Mouse (Mus musculus): ENCODE results near the gene Trip11.

Trip11 gene

DNA sequence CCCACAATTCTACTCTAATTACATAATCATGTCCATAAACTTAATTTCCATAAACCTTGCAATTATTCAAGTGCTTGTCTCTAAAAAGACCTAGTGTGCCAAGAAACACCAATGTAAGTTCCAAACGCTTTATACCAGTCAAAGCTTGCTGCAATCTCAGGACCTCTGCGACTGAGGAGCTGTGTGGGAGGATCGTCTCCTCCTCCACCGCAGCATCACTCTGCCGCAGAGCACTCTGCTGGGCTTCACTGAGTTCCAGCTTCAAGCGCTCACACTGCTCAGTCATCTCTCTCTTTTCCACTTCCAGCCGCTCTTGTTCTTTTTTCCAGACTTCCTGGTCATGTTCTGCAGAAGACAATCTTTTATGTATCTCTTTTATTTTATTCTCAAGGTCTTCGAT, 19.8 kb downstream of the Trip11 start:
- no peak for DNase-seq

DNA sequence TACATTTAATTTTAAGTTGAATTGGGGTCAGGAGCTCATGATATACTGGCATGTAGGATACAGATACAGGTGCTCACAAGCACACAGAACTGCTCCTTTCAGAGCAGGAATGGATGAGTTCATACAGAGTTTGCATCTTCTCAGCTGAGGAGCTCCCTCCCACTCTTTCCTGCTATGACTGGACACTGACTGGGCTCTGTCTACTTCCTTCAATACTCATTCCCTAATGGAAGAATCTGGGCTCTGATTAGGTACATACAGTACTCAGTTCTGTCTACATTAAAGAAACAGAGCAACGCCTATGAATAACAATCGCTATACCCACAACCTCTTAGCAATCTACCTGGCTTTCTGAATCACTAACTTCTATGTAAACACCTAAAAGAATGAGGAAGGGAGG, 20.2 kb downstream of the Trip11 start:
- DNase-seq: no peak

DNA sequence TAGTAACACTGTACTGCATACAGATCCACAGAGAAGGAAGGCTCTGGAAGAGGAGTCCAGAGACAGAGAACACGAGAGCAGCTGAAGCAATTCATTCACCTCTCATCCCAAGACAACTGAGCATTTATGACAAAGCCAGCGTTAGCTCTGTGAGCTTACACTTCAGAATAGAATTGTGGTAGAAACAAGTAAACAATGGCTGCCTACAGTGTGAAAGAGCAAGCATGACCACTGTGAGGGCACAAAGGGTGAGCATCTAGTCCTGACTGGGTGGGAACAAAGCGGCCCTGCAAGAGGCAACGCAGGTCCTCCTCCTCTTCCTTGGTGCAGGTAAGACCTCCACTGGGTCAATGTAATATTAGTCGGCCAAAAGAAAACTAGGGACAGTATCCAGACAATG, 22.0 kb downstream of the Trip11 start:
- DNase-seq: no peak

DNA sequence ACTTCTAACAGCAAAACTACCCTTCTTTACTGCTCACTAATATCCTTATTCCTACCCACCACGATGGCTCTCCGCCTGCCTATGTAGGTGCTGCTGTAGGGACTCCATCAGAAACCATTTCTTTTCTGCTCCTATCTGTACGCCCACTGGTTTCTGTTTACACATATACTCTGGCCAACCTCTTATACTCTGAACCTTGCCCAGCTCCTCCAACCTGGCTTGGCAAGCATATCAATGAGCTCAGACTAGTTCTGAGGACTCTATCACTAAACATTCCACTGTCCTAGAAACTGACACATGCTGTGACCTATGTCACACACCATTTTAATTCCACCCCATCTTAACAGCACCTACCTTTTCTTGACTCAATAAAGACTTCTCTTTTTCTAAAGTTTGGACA, 23.7 kb downstream of the Trip11 start:
- no peak for DNase-seq

DNA sequence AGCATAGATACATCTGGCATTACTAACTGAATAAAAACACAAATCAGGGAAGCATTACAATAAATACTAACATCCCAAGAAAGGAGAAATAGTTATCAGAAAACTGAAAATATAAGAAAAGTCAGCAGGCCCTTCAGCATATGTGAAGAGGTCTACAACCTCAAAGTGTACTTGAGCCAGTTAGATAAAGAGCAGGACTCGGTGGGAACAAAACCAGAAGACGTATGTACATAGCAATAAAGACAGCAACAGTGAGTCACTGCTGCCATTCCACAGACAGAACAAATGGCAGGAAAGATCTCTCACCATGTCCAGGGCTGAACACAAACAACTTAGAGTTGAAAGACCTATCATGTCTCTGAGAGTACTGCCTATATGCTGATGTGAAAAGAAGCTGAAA, 24.8 kb downstream of the Trip11 start:
- no peak for DNase-seq

DNA sequence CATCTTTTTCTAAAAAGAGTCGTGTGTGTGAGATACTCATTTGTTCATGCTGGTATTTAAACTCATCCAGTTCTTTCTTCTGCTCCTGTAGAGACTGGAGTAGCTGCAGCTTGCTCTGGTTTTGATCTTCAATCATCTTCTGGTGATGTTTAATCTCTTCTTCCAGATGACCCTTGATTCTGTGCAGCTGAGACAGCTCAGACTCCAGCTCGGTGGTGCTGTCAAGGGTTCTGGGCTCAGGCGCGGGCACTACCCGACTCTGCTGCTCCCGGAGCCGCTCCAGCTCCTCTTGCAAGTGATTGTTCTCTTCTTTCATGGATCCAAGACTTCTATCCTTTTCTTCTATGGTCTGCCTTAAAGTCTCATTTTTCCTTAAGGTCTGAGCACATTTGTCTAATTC, 28.1 kb downstream of the Trip11 start:
- no peak for DNase-seq

DNA sequence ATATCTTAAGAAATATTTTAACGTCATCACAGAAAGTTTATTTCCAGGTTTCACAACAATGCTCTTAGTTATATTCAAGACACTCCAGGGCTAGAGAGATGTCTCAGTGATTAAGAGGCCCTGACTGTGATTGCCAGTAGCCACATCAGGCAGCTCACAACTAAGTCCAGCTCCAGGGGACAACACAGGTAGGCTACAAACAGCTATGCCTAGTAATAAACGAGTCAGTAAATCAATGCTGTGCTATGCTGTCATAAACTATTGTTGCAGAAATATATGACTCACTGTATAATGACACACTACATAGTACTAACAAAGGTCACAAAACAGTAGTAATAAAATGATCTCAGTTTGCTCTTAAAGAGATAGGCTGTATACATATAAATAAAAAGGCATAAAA, 36.7 kb downstream of the Trip11 start:
- no peak for DNase-seq

DNA sequence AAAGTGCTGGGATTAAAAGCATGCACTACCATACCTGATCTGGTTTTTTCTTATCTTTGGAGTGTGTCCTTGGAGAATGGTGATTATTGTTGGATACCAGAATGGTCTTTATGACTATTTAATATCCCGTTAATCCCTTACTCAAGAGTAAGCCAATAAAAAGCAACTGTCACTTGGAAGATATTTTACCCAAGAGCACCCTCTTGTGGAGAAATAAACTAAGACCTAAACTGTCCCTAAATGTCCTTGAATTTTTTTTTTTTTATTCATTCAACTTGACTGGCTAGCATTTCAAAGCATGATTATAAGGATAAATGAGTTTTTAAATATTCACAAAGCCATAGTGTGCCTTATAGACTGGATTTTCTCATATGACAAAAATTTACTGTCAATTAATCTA, 38.0 kb downstream of the Trip11 start:
- DNase-seq: no peak

DNA sequence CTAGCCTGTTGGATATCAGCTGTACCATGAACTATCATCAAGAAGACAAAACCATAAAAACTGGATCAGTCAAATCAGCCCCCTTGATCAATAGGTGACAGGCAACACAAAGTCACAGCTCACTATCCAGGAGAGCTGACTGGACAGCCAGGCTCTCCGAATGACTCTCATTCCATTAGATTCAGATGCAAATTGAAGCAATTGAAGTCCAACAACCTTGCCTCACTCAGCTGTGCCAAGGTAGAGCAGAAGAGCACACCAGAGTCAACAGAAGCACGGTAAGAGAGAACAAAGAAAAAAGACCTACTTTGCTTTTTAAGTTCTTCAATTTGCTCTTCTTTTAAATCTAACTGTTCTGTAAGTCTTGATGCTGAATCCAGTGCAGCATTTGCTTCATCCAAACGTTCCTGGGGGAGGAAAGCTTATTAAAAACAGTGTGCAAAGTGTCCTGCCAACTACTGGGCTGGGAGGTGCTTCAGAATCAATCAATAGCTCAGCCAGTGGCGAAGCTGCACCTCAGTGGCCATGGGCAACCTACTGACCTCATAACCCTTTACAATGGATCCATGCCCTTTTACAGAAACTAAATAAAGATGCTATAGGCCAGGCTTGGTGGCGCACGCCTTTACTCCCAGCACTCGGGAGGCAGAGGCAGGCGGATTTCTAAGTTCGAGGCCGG, 50.6 kb downstream of the Trip11 start:
- no peak for DNase-seq

DNA sequence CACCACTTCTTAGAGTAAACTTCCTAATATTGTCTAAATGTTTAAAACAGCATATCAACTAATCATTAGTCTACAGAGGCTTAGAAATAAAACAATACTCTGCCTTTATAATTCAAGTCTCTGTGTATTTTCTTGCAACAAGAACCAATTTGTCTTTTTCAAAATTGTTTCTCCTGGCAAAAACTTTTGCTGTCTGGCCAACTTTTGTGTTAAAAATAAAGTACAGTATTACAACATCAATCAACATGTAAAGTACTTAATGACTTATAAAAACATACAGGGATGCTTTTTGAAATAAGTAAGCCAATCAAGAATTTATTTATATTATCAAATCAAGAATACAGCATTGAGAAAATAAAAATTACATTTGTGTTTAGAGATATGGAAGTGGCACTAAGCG, 52.8 kb downstream of the Trip11 start:
- DNase-seq: no peak

DNA sequence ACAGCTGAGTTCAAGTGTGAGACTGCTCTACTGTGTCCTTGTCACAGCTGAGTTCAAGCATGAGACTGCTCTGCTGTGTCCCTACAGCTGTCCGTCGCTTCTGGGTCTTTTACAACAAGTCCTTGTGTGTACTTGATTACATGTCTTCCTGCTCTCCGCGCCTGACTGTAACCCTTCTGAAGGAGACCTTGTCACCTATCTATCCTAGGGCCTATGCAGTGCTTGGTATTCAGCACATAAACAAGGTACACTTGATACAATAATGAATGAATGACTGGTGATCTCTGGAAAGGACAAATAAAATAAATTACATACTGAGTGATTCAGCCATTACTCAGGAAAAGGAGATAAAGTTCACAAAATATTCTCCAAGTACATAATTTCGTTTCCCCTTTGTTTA, 55.1 kb downstream of the Trip11 start:
- no peak for DNase-seq

DNA sequence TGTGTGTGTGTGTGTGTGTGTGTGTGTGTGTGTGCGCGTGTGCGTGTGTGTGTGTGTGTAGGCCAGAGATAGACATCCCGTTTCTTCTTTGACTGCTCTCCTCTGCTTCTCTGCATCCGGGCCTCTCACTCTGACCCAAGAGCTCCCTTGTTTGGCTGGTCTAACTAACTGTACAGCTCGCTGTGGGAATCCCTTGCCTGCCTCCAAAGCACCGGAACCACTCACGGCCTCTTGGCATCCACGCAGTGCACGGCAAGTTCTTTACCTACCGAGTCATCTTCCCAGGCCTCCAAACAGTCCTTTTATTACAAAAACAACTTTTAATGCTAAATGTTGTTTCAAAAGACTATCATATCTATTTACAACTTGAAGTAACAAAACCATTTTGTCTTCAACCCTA, 58.7 kb downstream of the Trip11 start:
- DNase-seq: no peak

DNA sequence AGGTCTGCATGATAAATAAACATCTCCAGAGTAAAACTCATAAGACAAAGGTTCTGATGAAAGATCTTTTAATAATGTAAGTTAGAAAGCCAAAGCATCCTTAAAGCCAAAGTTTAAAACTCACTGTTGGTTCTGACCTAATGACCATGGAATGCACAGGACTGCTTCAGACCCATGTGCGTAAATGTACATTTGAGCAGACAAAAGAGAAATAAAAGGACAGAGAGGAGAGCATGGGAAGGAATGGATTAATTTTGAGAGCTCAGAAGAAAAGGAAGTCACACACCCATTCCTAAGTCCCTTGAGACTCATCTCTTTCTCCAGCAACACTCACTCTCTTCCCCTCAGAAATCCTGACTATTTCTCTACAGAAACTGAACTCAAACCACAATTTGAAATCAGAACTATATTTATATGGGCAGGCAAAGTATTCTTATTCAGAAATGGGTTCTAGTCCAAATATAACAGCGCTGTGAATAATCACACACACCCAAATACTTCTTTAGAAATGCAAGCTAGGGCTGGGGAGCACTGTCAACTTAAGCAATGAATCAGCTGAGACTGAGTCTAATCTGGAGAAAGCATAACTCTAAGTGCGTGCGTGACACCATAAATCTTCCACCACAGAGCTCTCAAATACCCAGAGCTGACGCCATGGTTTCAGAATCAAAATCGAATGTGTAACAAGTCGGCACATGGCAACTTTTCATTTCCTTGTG, 61.1 kb downstream of the Trip11 start:
- DNase-seq: no peak

DNA sequence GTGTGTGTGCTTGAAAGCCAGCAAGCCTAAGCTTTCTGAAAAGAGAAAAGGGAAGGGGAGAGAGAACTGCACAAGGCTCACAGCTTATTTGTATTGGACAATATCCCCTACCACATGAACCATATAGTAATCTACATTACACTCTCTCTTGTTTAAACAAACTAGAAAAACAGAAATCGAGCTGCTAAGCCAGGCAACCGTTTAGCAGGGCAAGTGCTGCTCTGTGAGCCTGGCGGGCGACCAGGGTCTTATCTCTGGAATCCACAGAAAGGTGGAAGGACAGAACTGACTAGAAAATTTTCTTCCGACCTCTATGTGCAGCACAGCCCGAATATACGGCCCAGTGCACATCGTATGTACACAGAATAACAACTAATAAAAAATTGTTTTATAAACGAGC, 61.8 kb downstream of the Trip11 start:
- no peak for DNase-seq

DNA sequence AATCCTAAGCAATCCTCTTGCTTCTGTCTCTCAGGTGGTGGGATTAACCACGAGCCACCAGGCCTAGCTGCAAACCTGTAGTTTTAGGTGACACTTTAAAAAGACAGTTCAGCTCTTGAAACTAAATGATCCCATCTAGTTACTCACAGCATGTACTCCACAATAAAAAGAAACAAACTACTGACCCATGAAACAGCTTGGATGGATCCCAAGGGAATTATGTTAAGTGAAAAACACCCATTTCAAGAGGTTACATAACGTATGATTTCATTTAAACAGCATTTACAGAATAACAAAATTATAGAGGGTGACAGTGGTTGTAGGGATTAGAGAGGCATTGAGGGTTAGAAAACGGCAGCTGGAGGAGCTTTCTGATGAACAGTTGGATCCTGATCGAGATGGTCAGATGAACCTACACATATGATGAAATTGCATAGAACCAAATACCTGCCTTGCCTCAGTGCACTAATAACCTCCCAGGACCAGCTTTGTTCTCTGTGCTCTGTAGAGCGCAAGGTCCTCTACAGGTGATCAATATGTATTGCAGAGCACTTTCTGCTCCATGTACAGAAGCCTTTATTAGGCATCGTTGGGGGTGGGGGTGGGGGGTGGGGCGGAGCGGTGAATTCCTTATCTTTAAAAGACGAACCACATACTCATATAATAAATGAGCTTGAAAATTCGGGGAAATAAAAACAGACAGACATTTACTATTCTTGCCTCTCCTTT, 76.4 kb downstream of the Trip11 start:
- no peak for DNase-seq

DNA sequence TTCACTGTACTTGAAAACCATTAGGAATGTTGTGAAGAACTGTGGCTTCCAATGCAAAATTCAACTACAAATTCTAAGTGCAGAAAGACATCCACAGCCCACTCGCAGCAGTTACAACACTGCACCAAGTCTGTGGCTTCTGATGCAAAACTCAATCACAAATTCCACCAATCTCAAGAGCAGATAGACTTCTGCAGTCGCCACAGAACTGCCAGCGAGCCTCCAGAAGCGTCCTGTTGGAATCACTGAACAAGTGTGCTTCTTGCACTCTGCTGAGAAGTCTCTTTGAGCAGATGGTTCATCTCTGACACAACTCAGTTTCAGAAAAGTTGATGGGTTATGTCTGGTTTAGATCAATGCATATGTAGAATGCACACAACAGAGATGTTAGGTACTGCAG, 78.4 kb downstream of the Trip11 start:
- DNase-seq: no peak

DNA sequence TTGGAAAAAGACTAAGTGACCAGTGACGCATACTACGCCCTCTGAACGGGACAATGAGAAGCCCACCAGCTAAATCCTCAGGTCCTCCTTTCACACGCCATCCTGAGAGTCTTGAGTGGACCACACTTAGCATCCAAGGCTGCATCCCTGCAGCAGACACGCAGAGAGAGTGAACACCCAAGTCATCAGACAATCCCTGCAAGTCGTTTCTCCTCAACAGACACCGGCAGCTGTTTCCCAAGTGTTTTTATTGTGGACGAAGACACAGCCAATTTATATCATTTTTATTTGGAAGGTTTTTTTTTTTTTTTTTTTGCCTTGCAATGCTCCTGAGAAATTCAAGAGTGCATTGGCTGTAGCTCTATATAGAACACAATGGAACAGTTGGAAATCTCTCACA, 79.3 kb downstream of the Trip11 start:
- DNase-seq: no peak

DNA sequence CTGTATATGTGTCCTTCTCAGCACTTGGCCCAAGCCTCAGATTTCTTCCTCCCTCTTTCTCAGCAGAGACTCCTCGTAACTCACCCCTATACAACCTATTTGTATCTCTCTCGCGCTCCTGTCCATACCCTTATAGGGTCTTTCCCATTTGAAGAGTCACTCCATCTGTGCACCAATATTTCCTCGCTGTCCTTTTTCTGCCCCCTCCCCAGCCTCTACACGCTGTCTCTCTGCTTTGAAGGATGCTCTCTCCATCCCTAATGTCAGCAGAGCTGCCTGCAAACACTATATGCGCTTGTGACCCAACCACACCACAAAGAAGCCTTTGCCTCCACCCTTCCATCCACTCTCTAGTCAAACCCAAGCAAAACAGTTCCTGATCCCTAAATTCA, 80.0 kb downstream of the Trip11 start:
- no peak for DNase-seq

DNA sequence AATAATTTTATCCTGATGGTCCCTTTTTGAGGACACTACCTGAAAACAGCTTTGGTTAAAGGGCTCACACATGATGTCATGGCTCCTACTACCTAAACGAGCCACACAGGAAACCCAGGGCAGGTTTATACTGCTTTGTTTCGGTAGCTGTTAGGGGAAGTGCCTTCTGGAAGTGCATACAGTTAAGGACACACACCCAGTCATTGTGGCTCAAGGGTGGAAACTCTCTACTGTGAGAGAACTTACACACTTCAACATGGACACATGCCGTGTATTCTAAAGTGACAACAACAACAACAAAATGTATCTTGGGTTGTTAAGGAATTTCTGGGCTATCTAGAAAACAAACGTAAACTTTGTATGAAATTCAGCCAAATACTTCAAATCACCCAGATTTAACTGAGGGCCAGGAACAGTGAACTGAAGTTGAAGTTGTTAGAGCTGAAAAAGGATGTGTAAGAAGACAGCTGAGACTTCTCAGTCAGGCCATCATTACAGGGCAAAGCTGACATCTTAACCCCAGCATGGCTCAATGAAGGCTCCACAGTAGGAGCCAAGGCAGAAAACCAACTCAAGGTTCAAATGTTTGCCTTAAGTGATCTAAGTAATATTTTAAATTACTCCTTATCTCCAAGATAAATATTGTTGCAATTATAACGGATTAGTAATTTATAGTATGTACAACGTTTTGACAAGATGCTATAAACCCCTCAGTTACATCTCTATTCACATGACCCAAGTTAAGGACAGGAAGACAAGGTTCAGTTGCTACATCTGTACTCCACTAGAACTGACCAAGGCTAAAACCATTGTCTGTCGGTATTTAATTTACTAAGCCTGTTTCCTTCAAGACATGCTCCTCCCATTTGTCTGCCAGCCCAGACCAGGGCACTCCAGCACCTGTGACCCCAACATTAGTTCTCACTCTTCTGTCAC, 80.6 kb downstream of the Trip11 start:
- no peak for DNase-seq

DNA sequence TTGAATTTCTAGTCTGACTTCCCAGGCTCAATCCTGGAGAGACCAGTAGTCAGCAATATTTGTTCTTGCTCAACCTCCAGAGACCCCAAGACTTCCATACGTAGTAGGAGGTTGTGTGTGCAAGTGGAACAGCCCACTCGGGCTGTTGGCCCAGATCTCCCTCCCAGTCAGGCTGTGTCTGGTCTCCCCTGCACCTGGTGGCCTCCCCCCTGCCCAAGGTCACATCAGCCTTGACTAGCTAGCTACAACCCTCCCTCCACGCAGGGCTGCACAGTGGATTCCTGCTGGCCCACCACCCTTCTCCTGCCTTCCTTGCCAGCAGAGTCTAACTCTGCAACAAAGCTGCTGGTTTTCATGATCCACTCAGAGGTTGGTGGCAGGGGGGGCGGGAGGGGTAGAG, 81.8 kb downstream of the Trip11 start:
- no peak for DNase-seq

DNA sequence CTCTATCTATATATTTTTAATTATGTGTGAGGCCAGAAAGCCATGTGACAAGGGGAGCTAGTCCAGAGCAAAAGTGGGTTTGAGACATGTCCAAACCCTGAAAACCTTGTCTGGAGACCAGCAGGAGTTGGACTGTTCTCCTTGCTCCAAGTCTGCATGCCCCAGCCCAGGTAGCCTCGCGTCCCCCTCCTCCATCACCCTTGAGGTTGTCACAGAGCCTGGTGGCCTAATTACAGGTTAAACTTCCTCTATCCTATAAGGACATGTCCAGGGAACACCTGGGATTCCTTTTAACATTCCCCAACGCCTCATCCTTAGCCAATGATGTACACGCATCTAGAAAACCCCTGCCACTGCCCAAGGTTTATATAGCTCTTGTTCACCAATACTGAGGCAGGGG, 89.9 kb downstream of the Trip11 start:
- DNase-seq: no peak

DNA sequence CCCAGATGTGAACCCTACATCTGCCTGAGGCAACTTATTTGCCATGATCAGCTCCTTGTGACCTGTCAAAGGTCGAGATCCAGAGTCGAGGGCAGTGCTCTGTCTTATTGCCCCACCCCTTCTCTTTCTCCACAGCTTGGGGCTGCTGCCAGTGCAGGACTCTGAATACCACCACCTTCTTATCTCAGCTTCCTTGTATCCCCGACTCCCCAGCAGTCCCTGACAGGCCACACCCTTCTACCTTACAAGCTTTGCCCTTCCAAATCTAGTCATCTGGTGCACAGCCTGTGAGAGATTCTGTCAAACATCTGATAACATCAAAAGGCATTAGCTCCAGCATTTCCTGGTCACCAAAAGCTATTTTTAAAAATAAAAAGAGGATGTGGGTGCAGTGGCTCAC, 91.5 kb downstream of the Trip11 start:
- no peak for DNase-seq

DNA sequence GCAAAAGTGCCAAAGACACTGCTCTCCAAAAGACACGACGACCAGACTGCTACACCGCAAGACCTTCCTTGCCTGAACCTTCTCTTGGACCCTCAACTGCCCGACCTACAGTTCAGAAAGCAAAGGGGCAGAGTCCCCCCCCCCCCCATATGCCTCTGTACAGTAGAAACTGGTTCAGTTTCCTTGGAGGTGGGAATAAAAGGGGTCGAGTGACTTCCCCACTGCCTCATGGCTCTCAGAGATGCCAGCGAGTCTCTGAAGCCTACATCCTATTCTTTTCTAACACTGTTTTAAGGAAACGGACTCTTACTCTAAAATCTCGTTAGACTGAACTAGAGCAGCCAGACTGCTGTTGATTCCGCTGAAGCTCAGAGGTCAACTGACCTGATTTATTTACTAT, 93.5 kb downstream of the Trip11 start:
- DNase-seq: no peak

Measured in thymus, postnatal 25 days (tissue).